Mouse (Mus musculus): ENCODE measurements around the gene Gm4922. TPM values are rescaled to one million over a fixed set of nuclear protein-coding genes. Genes with fewer than 3 reads are reported as not detected.

Gm4922 gene
- not detected for polyA plus RNA-seq (2014; fragmentation: Illumina TruSeq; extraction: RNeasy Lipid Tissue Mini Kit (QIAGEN cat#74804); ENCODE audit: insufficient read depth, low read depth, low replicate concordance)

GRCm38 (mm10) chr10:18786693-18787092 lies at the start of gene Gm4922:
TSS of gene Gm4922 (minus strand) at chr10:18786793.

GRCm38 (mm10) chr10:18743286-18744142 lies 43.1 kb downstream of the Gm4922 start, which contains the start of gene Arfgef3:
TSS of gene Arfgef3 (minus strand) at chr10:18743949.

Other genes with a start within 250 kb of the Gm4922 start
- gene Hebp2, start 240.7 kb downstream of the Gm4922 start, polyA plus RNA-seq (2014; fragmentation: Illumina TruSeq; extraction: RNeasy Lipid Tissue Mini Kit (QIAGEN cat#74804); ENCODE audit: insufficient read depth, low read depth, low replicate concordance), result 1.8 TPM
- gene Arfgef3, start 42.8 kb downstream of the Gm4922 start, polyA plus RNA-seq (2014; fragmentation: Illumina TruSeq; extraction: RNeasy Lipid Tissue Mini Kit (QIAGEN cat#74804); ENCODE audit: insufficient read depth, low read depth, low replicate concordance), result 1.0 TPM
- 19.5 TPM for gene Perp, start 58.2 kb upstream of the Gm4922 start, polyA plus RNA-seq (2014; fragmentation: Illumina TruSeq; extraction: RNeasy Lipid Tissue Mini Kit (QIAGEN cat#74804); ENCODE audit: insufficient read depth, low read depth, low replicate concordance)
- gene Tnfaip3, start 228.9 kb upstream of the Gm4922 start, polyA plus RNA-seq (2014; fragmentation: Illumina TruSeq; extraction: RNeasy Lipid Tissue Mini Kit (QIAGEN cat#74804); ENCODE audit: insufficient read depth, low read depth, low replicate concordance), result 6.4 TPM

Measured in lung, adult 10 weeks (tissue).